Mouse (Mus musculus) small intestine, adult 2 months (tissue): ENCODE results near the gene Pik3c2a.

Source experiments
- CTCF ChIP-seq: fragments of 200-500 bp; IDR thresholded peaks from 2 replicates; pipeline ENCODE4 v1.5.1; 2012; ENCODE audit warnings: low read depth, mild to moderate bottlenecking, control low read depth, inconsistent platforms, low read length, moderate library complexity, mixed read lengths; ENCODE audit not compliant: insufficient replicate concordance, insufficient read length; ENCODE audit errors: extremely low read depth
- POLR2A ChIP-seq: fragments of 200-500 bp; IDR thresholded peaks from 2 replicates; pipeline ENCODE4 v1.6.1; 2012; ENCODE audit warnings: low read depth, mild to moderate bottlenecking, control low read depth, inconsistent platforms, low read length, moderate library complexity

- TF ChIP-seq POLR2A (no peak), CTCF (no peak)
These were observed 142.1 kb downstream of the Pik3c2a start for GRCm38 (mm10) chr7:116301144-116301543.
